Mouse (Mus musculus) neural tube, embryonic 10.5 days (tissue): ENCODE results near the gene Lrrc7.
A peak's percentile ranks its signal among the peaks of the same experiment; 100 is the strongest.

Source experiments
- DNase-seq: peaks from one replicate; pipeline ENCODE4 v3.0.0-alpha.2; 2017; ENCODE audit warnings: low spot score; ENCODE audit errors: extremely low spot score

Gene Lrrc7

DNA sequence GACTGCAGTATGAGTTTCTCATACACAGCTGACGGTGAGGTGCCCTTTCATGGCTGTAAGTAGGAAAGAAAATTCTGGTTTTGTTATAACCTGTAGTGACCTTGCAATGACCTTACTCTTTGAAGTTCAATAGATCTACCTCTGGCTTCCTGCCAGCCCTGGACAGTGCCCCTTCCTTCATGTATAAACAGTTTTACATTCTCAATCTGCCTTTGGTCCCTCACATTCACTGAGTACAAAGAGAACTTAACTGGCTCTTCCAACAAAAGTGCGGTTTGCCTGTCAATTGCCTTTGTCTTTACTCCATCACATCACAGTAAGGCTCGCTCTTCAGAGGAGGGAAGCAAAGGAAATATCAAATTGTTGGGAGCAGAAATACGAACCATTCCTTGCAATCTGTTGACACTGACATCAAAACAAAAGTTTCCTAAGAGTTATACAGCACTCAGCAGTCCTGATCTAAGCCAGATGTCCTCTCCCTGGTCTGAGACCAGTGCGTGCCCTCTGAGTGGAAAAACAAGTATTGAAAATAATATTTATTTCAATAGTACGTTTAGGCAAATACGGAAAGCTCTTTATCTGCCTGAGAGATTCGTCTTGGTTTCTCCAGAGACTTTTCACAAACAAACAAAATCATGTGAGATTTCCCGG, 493.3 kb downstream of the Lrrc7 start:
- peak; percentile 20 for DNase-seq

DNA sequence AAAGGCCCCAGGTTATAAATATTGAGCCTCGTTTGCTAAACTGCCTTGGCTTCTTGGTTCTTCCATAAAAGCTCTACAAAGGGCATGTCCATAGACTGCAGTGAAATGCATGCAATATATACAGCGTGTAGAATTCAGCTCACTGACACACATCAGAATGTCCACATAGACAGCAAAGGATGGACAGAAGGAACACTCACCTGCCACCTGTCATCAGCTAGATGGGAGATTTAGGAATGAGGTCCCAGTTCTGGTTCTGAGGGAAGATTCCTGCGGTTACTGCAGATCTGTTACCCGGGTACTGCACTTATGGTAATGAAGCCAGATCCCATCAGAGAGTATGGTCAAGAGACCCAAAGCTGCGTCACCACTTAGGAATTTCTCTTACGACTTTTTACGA, 494.1 kb downstream of the Lrrc7 start:
- DNase-seq, result no peak

DNA sequence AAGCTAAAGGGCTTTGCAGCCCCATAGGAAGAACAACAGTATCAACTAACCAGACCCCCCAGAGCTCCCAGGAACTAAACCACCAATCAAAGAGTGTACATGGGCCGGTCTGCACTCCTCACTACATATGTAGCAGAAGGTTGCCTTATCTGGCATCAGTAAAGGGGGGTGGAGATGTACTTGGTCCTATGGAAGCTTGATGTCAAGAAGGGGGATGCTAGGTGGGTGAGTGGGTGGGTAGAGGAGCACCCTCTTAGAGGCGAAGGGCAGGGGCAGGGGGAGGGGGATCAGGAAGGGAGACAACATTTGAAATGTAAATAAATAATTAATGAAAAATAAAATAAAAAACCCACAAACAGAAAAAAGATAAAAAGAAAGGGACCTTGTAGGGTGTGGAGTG, 496.8 kb downstream of the Lrrc7 start:
- no peak for DNase-seq

GRCm38 (mm10) chr3:158061811-158062523, 500.1 kb downstream of the Lrrc7 start:
- DNase-seq, result no peak

DNA sequence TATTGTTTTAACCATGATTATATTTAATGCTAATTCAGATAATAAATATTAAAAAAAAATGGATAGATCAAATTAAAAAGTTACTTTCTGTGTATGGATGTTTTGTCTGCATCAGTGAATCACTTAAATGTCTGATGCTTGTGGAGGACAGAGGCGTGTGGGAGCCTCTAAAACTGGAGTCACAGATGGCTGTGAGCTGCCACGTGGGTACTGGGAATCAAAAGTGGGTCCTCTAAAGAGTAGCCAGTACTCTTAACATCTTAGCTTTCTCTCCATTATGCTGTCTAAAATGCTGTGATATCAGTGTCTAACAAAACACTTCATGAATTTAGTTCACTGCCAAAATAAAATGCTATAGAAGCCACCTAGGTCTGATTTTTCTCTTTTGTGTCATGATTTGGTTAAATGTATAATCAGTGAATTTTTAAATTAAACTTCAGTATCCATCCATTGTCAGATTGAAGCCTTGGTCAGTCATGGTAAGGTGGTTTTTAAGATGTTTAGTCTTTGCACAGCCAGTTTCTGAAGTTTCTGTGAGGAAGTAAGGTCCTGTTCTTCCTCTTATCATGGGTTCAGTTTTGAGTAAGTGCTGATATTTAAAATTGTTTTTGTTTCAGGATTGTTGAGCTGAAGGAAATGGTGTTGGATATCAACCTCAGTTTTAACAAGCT, 501.3 kb downstream of the Lrrc7 start:
- DNase-seq, result no peak

DNA sequence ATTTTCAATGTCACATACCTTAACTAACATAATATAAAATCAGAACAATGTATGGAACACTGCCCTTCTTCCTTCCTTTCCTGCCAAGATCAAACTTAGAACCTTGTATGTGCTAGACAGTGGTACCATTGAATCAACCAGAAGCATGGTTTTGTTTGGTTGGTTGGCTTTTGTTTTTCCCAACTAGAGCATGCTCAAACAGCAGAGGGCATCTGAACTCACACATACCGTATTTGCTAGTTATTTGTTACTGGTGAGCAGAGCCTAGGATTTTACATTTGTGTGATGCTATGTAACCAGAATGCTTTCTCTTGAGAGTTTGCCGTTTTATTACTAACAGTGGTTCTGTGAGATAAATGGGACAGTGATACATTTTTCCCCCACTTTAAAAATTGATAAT, 512.5 kb downstream of the Lrrc7 start:
- DNase-seq, result no peak

DNA sequence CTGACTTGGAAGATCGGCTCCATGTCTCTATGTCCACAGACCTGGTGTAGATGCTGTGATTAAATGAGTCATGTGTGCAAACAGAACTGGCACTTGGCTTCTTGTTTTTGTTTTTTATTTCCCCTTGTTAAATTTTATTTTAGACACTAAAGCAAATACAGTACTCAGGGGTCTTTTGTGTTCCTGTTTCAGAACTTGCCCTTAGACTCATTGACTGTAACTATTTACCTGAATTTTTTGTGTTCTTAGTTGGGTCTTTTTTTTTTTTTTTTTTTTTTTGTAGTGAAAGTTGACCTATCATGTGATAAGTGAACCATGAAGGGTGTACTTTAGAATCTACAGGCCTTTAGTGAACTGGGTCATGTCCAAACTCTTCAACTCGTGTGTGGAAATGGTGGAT, 521.3 kb downstream of the Lrrc7 start:
- DNase-seq, result no peak

- no peak for DNase-seq
Observed at GRCm38 (mm10) chr3:158038106-158038505, 523.9 kb downstream of the Lrrc7 start.

GRCm38 (mm10) chr3:158036329-158036988, 525.6 kb downstream of the Lrrc7 start, which contains the start of the genes Srsf11 and Lrrc40:
Gene Srsf11 (minus strand): TSS chr3:158036639.
Gene Lrrc40 (plus strand): TSS chr3:158036662.
- DNase-seq, result peak; percentile 95

GRCm38 (mm10) chr3:158035866-158036265, 526.2 kb downstream of the Lrrc7 start:
- DNase-seq, result no peak
